Mouse (Mus musculus) ES-E14 (cell line): Measurements from ENCODE around the gene Ptgs1. TPM values are rescaled to one million over a fixed set of nuclear protein-coding genes. Genes with fewer than 3 reads are reported as not detected.

Experiments
- DNase-seq: peaks from one replicate; pipeline ENCODE4 v3.0.0-alpha.2; 2013; ENCODE audit warnings: low read depth, low spot score
- H3K27ac ChIP-seq: 2 replicates; pipeline ENCODE4 v1.5.1; 2012; ENCODE audit warnings: low read depth, mild to moderate bottlenecking, low read length, moderate library complexity, mixed read lengths; ENCODE audit not compliant: poor library complexity, insufficient read depth, severe bottlenecking
- H3K36me3 ChIP-seq: 2 replicates; pipeline ENCODE4 v1.6.1; 2012; ENCODE audit warnings: mild to moderate bottlenecking, low read length, moderate library complexity, mixed read lengths; ENCODE audit not compliant: control insufficient read depth, poor library complexity, insufficient read depth, severe bottlenecking
- H3K4me1 ChIP-seq, 2 experiments: fragments of 150-350 bp in 1 of 2; sonication (generic) in 1 of 2; 2 replicates each; pipeline ENCODE4 v1.6.1; 2012; ENCODE audit warnings: low read length in 2 of 2, mild to moderate bottlenecking in 1 of 2, mixed read lengths in 1 of 2; ENCODE audit not compliant: control insufficient read depth in 2 of 2, insufficient read depth in 2 of 2, poor library complexity in 1 of 2
- H3K4me3 ChIP-seq, 2 experiments: fragments of 150-350 bp in 1 of 2; sonication (generic) in 1 of 2; 2 replicates each; pipeline ENCODE4 v1.5.1; 2012; ENCODE audit warnings: low read length in 2 of 2, low read depth in 1 of 2, mild to moderate bottlenecking in 1 of 2, mixed read lengths in 1 of 2; ENCODE audit not compliant: insufficient read depth in 1 of 2, poor library complexity in 1 of 2, severe bottlenecking in 1 of 2
- H3K9ac ChIP-seq: 2 replicates; pipeline ENCODE4 v1.6.1; 2012; ENCODE audit warnings: low read depth, mild to moderate bottlenecking, low read length, mixed read lengths; ENCODE audit not compliant: poor library complexity, insufficient read depth, severe bottlenecking
- H3K9me3 ChIP-seq: fragments of 150-350 bp; sonication (generic); 2 replicates; pipeline ENCODE4 v1.6.1; 2012; ENCODE audit warnings: low read depth, mild to moderate bottlenecking, low read length; ENCODE audit not compliant: control insufficient read depth, insufficient read depth
- CHD2 ChIP-seq: IDR thresholded peaks from 2 replicates; pipeline ENCODE4 v1.6.1; 2014; ENCODE audit warnings: mild to moderate bottlenecking, low read depth, low read length, inconsistent platforms
- HCFC1 ChIP-seq: IDR thresholded peaks from 2 replicates; pipeline ENCODE4 v1.6.1; 2012; ENCODE audit warnings: low read length, inconsistent platforms, borderline replicate concordance; ENCODE audit not compliant: insufficient read depth
- MAFK ChIP-seq: IDR thresholded peaks from 2 replicates; pipeline ENCODE4 v1.6.1; 2014; ENCODE audit warnings: mild to moderate bottlenecking, low read depth, low read length, inconsistent platforms; ENCODE audit not compliant: insufficient read depth
- ZC3H11A ChIP-seq: IDR thresholded peaks from 2 replicates; pipeline ENCODE4 v1.6.1; 2012; ENCODE audit warnings: low read depth, mild to moderate bottlenecking, inconsistent platforms, low read length, borderline replicate concordance
- ZNF384 ChIP-seq: IDR thresholded peaks from 2 replicates; pipeline ENCODE4 v1.6.1; 2012; ENCODE audit warnings: low read depth, low read length, inconsistent platforms
- in situ Hi-C, 2 experiments: fragments of 600-800 bp; cut with MboI; formaldehyde crosslinking; loops; one replicate each; pipeline ENCODE4 v1.15.1; 2025; ENCODE audit warnings: low sequenced_read_pairs in 2 of 2, inconsistent platforms in 1 of 2; ENCODE audit not compliant: unreplicated experiment in 2 of 2
- total RNA-seq: library from RNA; depleted of rRNA; stranded (reverse); fragments of 300-350 nt; gene quantifications from 2 replicates; pipeline ENCODE4 v1.2.3, GENCODE M21; 2012

Gene Ptgs1
- total RNA-seq, 1 experiment = 9.0 TPM

DNA sequence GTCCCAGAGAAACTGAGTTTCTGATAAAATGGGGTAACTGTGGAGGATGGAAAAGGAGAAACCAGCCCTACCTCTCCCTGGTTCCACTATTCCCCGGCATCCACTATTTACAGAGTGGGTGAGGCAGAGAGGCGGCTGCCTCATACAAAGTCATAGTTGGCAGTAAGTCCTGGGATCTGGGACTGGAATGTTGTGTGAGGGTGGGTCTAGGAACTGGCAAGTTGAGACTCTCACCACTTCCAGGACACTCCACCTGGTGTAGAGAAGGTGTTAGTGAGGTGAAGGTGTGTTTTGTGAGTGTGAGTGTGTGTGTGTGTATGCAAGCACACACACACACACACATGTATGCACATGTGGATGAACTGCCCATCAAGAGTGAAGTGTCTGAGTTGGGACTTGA is 29.4 kb upstream of the Ptgs1 start:
- H3K9me3 ChIP-seq = no peaks in the 10 kb centered on the region
- H3K9ac ChIP-seq = no peak overlapping the region
- TF ChIP-seq MAFK (no peak), ZC3H11A (no peak), HCFC1 (no peak), CHD2 (no peak), ZNF384 (no peak)
- peaks cover 4 to 17% of the 10 kb centered on the region in 2 experiments; a peak in 3 of 4 replicates for H3K4me1 ChIP-seq
- no peak overlapping the region for H3K4me3 ChIP-seq
- no peak for DNase-seq
- in situ Hi-C loops = no loop called here
- H3K27ac ChIP-seq = no peak overlapping the region
- no peaks in the 10 kb centered on the region for H3K36me3 ChIP-seq

DNA sequence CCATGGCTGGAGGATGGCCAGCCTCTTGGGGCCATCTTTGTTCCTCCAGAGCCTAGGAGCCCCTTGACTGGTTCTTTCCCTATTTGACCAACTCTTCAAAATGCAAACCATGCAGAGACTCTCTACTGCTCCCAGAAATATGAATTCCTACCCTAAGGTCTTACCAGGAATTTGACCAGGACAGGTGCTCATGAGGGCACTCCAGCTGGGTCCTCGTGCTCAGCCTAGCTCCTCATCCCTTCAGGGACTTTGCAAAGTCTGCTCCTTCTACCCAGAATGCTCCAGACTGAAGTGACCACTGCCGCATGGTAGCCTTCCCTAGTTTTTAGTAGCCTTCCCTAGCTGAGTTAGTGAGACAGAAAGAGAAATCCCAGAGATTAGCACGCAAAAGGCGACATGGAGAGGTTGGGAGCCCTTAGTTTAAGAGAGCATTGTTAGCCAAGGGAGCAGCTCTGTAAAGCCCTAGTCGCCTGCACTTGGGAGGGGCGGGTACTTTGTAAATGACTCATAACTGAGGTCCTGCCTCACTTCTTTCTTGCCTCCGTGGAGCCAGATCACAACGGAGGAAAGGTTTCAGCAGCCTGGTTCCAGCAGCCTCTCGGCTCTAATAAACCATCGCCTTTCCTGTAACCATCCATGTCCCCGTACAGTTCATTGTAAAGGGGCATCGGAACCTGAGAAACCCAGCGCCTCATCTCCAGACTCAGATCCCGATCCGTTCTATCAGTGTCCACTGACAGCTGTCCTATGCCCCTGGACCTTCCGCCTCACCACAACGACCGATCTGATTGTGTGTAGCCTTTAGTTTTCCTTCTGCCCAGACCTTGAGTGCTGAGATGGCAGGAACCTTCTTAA is 28.2 kb upstream of the Ptgs1 start:
- no peak for DNase-seq
- in situ Hi-C loops = no loop called here
- H3K4me1 ChIP-seq = peaks cover 4 to 17% of the 10 kb centered on the region in 2 experiments; a peak in 3 of 4 replicates
- H3K27ac ChIP-seq = no peak overlapping the region
- H3K9me3 ChIP-seq = no peaks in the 10 kb centered on the region
- H3K36me3 ChIP-seq = no peaks in the 10 kb centered on the region
- TF ChIP-seq ZC3H11A (no peak), HCFC1 (no peak), CHD2 (no peak), MAFK (no peak), ZNF384 (no peak)
- no peak overlapping the region for H3K4me3 ChIP-seq
- H3K9ac ChIP-seq = no peak overlapping the region

DNA sequence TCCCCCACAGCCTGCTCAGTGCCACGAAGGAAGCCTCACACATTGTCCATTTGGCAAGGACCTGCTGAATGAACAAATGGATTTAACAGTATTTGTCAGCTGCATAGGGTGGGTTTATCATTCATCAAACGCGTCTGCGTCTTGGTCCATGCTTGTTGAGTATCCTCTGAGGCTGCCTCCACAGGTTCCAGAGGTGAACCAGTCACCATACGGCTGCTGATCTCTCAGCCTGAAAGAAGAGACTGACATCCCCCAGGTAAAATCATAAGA is 27.7 kb upstream of the Ptgs1 start:
- Histone ChIP-seq H3K9me3 (no peaks in the 10 kb centered on the region), H3K4me1 (peaks cover 4 to 17% of the 10 kb centered on the region in 2 experiments; a peak in 3 of 4 replicates), H3K27ac (no peak overlapping the region), H3K36me3 (no peaks in the 10 kb centered on the region), H3K9ac (no peak overlapping the region), H3K4me3 (no peak overlapping the region)
- in situ Hi-C loops = no loop called here
- TF ChIP-seq ZNF384 (no peak), MAFK (no peak), ZC3H11A (no peak), HCFC1 (no peak), CHD2 (no peak)
- DNase-seq = no peak

DNA sequence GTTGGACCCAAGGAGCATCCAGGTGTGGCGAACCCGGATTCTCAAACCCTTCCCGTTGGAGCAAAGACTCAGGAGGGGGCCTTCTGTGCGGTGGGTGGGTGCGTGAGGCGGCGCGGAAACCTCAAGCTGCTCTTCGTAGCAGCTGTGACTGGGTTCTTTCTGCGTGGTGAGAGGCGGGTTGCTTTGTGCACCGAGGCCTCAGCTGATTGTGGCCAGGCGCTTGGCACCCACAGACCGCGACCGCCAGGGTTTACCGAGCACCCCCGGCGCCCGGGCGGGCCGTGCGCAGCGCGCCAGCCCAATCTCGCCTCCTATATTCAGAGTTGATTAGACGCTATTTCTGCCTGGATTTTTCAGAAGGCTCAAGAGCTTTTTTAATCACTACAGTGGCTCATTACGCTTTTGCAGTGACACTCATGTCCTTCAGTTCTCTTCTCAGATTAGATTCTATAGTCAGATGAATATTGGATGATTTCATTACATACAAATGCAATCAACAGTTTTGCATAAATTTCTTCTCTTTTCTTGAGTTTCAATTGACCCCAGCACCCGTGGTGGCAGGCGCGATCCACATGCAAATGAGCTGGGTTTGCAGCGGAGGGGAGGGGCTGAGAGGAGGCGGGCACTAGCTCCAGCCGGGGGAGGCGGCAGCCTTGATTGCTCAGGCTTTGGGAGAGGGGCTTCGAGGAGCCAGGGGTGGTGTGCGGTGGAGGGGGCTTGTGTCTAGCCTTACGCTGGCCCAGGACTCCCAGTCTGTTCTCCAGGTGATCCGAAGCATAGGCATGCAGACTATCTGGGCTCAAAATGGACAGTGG is 27.0 kb upstream of the Ptgs1 start:
- DNase-seq = no peak
- Histone ChIP-seq H3K27ac (no peak overlapping the region), H3K9ac (no peak overlapping the region), H3K9me3 (no peaks in the 10 kb centered on the region), H3K4me3 (peak overlapping the region; percentile 28 to 41; a peak in 3 of 4 replicates), H3K4me1 (peaks cover 4 to 15% of the 10 kb centered on the region in 2 experiments; a peak in 3 of 4 replicates), H3K36me3 (no peaks in the 10 kb centered on the region)
- in situ Hi-C loops = no loop called here
- TF ChIP-seq ZNF384 (no peak), CHD2 (no peak), HCFC1 (no peak), MAFK (no peak), ZC3H11A (no peak)
